Mouse (Mus musculus) gastrocnemius, postnatal 4 days (tissue): ENCODE measurements at regions not wholly inside any gene's neighbourhood (a gene's known extent, or its start where the extent isn't known, plus 50 kb on each side); places are given as distances from the start of the nearest gene placed in this dataset.
A peak's percentile ranks its signal among the peaks of the same experiment; 100 is the strongest.

Experiments
- DNase-seq, 2 experiments: peaks; one replicate each; pipeline ENCODE4 v3.0.0; 2021 to 2022; ENCODE audit warnings: low spot score in 2 of 2, mixed read lengths in 2 of 2

GRCm38 (mm10) chr2:167783374-167783773, 93.8 kb upstream of the Tmem189 start:
- no peak for DNase-seq

- DNase-seq = no peak
Measured at GRCm38 (mm10) chr2:167782231-167782999, 92.8 kb upstream of the Tmem189 start.

GRCm38 (mm10) chr2:167781496-167781895, 91.9 kb upstream of the Tmem189 start:
- DNase-seq = peak in 1 of 2 experiments; percentile 65

- no peak for DNase-seq
Measured at GRCm38 (mm10) chr2:167778691-167779090, 89.1 kb upstream of the Tmem189 start.

- DNase-seq = no peak
Measured at GRCm38 (mm10) chr2:167778271-167778670, 88.6 kb upstream of the Tmem189 start.

GRCm38 (mm10) chr2:167777331-167778085, 87.9 kb upstream of the Tmem189 start:
- peak; percentile 61 to 80 for DNase-seq

- no peak for DNase-seq
Measured at GRCm38 (mm10) chr2:167776251-167777168, 86.9 kb upstream of the Tmem189 start.

GRCm38 (mm10) chr2:167775218-167775915, 85.7 kb upstream of the Tmem189 start:
- DNase-seq = peak in 1 of 2 experiments; percentile 48

GRCm38 (mm10) chr2:167774806-167775179, 85.2 kb upstream of the Tmem189 start:
- DNase-seq = no peak

GRCm38 (mm10) chr2:167774166-167774805, 84.7 kb upstream of the Tmem189 start:
- DNase-seq = no peak

GRCm38 (mm10) chr2:167772834-167773233, 83.2 kb upstream of the Tmem189 start:
- no peak for DNase-seq

GRCm38 (mm10) chr2:167767962-167768361, 78.3 kb upstream of the Tmem189 start:
- no peak for DNase-seq

GRCm38 (mm10) chr2:167767371-167767770, 77.7 kb upstream of the Tmem189 start:
- DNase-seq = no peak

GRCm38 (mm10) chr2:167765811-167766210, 76.2 kb upstream of the Tmem189 start:
- no peak for DNase-seq

- DNase-seq = peak; percentile 65 to 89
Measured at GRCm38 (mm10) chr2:167765072-167765800, 75.6 kb upstream of the Tmem189 start.

GRCm38 (mm10) chr2:167763891-167764410, 74.3 kb upstream of the Tmem189 start:
- DNase-seq = no peak

GRCm38 (mm10) chr2:167761404-167761936, 71.8 kb upstream of the Tmem189 start:
- DNase-seq = no peak

GRCm38 (mm10) chr2:167760681-167761403, 71.2 kb upstream of the Tmem189 start:
- DNase-seq = no peak
